Mouse (Mus musculus) CD4-positive, CD25-positive, alpha-beta regulatory T cell (primary cell): ENCODE data around the gene Ctsj. TPM values are rescaled to one million over a fixed set of nuclear protein-coding genes. Genes with fewer than 3 reads are reported as not detected.

Experiments
- polyA plus RNA-seq: library from polyadenylated mRNA; unstranded; fragments of 100-300 nt; shearing (Covaris generic); gene quantifications from one replicate; pipeline ENCODE4 v1.2.1, GENCODE M21; 2017

Gene Ctsj
- not detected for polyA plus RNA-seq

DNA sequence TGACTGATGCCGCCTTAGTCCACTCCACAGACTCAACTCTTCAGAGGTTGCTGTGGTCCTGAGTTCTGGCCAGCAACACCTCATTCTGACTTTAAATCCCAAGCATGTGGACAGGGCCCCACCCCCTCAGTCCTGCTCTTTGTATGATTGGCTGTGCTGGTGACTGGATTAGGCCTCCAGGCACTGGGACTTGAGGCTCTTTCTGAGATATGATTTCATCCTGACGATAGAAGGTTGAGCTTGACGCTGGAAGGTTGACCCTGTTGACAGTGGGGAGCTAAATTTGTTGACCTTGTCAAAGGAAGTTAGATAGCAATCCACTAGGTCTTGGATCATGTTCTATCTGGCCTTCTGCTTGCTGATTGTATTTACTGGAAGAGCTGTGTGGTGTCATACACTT is at the start of gene Ctsj:
Gene Ctsj (minus strand): TSS at position 101 of the 400 bp plus-strand sequence.

DNA sequence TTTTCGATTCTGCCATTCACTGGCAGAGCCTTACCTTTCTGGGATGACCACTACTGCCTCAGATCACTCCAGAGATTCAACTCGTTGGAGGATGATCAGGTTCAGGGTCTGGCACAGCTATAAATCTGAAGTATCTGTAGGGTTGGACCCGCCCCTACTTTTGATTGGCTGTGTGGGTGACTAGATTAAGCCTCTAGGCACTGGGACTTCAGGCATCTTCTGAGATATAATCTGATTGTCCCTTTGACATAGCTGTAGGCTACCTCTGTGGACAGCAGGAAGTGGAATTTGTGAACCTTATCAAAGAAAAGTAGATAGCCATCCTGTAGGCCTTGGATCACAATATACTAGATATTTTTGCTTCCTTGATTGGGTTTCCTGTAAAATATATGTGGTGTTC is 34.8 kb upstream of the Ctsj start, which contains the start of gene Ctsq:
Gene Ctsq (minus strand): TSS at position 101 of the 400 bp plus-strand sequence.

Other genes starting within 250 kb of the Ctsj start
- not detected for gene BC051665, start 219.6 kb downstream of the Ctsj start, polyA plus RNA-seq
- not detected for gene Ctsll3, start 203.1 kb downstream of the Ctsj start, polyA plus RNA-seq
- 2.3 TPM for gene 4930486L24Rik, start 141.5 kb downstream of the Ctsj start, polyA plus RNA-seq
- not detected for gene Gm49392, start 109.1 kb downstream of the Ctsj start, polyA plus RNA-seq
- gene Ctla2b, start 108.5 kb downstream of the Ctsj start, polyA plus RNA-seq = 3.4 TPM
- gene Tpbpb, start 101.1 kb downstream of the Ctsj start, polyA plus RNA-seq = not detected
- not detected for gene Gm49393, start 70.4 kb downstream of the Ctsj start, polyA plus RNA-seq
- not detected for gene Gm49391, start 69.4 kb downstream of the Ctsj start, polyA plus RNA-seq
- 14.0 TPM for gene Ctla2a, start 69.3 kb downstream of the Ctsj start, polyA plus RNA-seq
- not detected for gene Tpbpa, start 64.0 kb downstream of the Ctsj start, polyA plus RNA-seq
- gene Ctsq, start 34.7 kb upstream of the Ctsj start, polyA plus RNA-seq = not detected
- gene Ctsr, start 158.3 kb upstream of the Ctsj start, polyA plus RNA-seq = not detected
- not detected for gene Cts6, start 197.5 kb upstream of the Ctsj start, polyA plus RNA-seq
- gene Cts8, start 249.4 kb upstream of the Ctsj start, polyA plus RNA-seq = 0.07 TPM